Mouse (Mus musculus): Measurements from ENCODE around the gene Rpl3. TPM values are rescaled to one million over a fixed set of nuclear protein-coding genes. Genes with fewer than 3 reads are reported as not detected.

The Rpl3 gene
- total and polyA plus RNA-seq, 2 experiments: 304 to 399 TPM

GRCm38 (mm10) chr15:80112499-80112898 is 20.8 kb upstream of the Rpl3 start:
- Histone ChIP-seq H3K79me2 (ENCODE audit: control insufficient read depth, insufficient read depth, low read length) (no peaks in the 10 kb centered on the region), H3K4me3 (ENCODE audit: insufficient read depth, low read depth, low read length) (no peak overlapping the region), H3K9ac (ENCODE audit: low read depth, low read length) (no peak overlapping the region), H3K27ac (replicated peaks; ENCODE audit: insufficient read depth, low read depth, low read length) (no peak overlapping the region), H3K27me3 (ENCODE audit: control insufficient read depth, insufficient read depth, low read length) (no peaks in the 10 kb centered on the region), H3K36me3 (ENCODE audit: control insufficient read depth, insufficient read depth, low read length) (no peaks in the 10 kb centered on the region), H3K4me1 (ENCODE audit: control insufficient read depth, insufficient read depth, low read length) (no peaks in the 10 kb centered on the region)
- TF ChIP-seq POLR2A (IDR thresholded peaks at IDR 0.05; ENCODE audit: extremely low read depth, insufficient read depth, low read length): no peak
- no peak for DNase-seq (ENCODE audit: extremely low read depth, low read depth, low spot score)
- WGBS: 62% methylated on average over 2 of the region's 2 CpGs

- no peak for TF ChIP-seq CTCF (IDR thresholded peaks at IDR 0.05; ENCODE audit: low read depth, low read length)
- no peak for TF ChIP-seq POLR2A (IDR thresholded peaks at IDR 0.05; ENCODE audit: extremely low read depth, insufficient read depth, low read length)
- WGBS: 84% methylated on average over 12 of the region's 12 CpGs
These were observed 19.8 kb upstream of the Rpl3 start for GRCm38 (mm10) chr15:80111436-80111835.

GRCm38 (mm10) chr15:80107575-80107974 is 15.9 kb upstream of the Rpl3 start:
- Histone ChIP-seq H3K4me1 (ENCODE audit: control insufficient read depth, insufficient read depth, low read length) (no peaks in the 10 kb centered on the region), H3K36me3 (ENCODE audit: control insufficient read depth, insufficient read depth, low read length) (no peaks in the 10 kb centered on the region), H3K9ac (ENCODE audit: low read depth, low read length) (no peak overlapping the region), H3K27me3 (ENCODE audit: control insufficient read depth, insufficient read depth, low read length) (no peaks in the 10 kb centered on the region), H3K27ac (replicated peaks; ENCODE audit: insufficient read depth, low read depth, low read length) (no peak overlapping the region), H3K79me2 (ENCODE audit: control insufficient read depth, insufficient read depth, low read length) (no peaks in the 10 kb centered on the region), H3K4me3 (ENCODE audit: insufficient read depth, low read depth, low read length) (no peak overlapping the region)
- 91% methylated on average over 3 of the region's 3 CpGs for WGBS
- TF ChIP-seq CTCF (IDR thresholded peaks at IDR 0.05; ENCODE audit: low read depth, low read length) (no peak), POLR2A (IDR thresholded peaks at IDR 0.05; ENCODE audit: extremely low read depth, insufficient read depth, low read length) (no peak)
- DNase-seq (ENCODE audit: extremely low read depth, low read depth, low spot score): no peak

More at GRCm38 (mm10) chr15:80111436-80111835, 19.8 kb upstream of the Rpl3 start:
- Histone ChIP-seq H3K9ac (ENCODE audit: low read depth, low read length) (no peak overlapping the region), H3K27ac (replicated peaks; ENCODE audit: insufficient read depth, low read depth, low read length) (no peak overlapping the region), H3K36me3 (ENCODE audit: control insufficient read depth, insufficient read depth, low read length) (no peaks in the 10 kb centered on the region), H3K4me3 (ENCODE audit: insufficient read depth, low read depth, low read length) (no peak overlapping the region), H3K27me3 (ENCODE audit: control insufficient read depth, insufficient read depth, low read length) (no peaks in the 10 kb centered on the region), H3K79me2 (ENCODE audit: control insufficient read depth, insufficient read depth, low read length) (no peaks in the 10 kb centered on the region), H3K4me1 (ENCODE audit: control insufficient read depth, insufficient read depth, low read length) (no peaks in the 10 kb centered on the region)
- no peak for DNase-seq (ENCODE audit: extremely low read depth, low read depth, low spot score)

- WGBS: 91% methylated on average over 8 of the region's 8 CpGs
- Histone ChIP-seq H3K79me2 (ENCODE audit: control insufficient read depth, insufficient read depth, low read length) (no peaks in the 10 kb centered on the region), H3K27me3 (ENCODE audit: control insufficient read depth, insufficient read depth, low read length) (no peaks in the 10 kb centered on the region), H3K27ac (replicated peaks; ENCODE audit: insufficient read depth, low read depth, low read length) (no peak overlapping the region), H3K4me3 (ENCODE audit: insufficient read depth, low read depth, low read length) (no peak overlapping the region), H3K4me1 (ENCODE audit: control insufficient read depth, insufficient read depth, low read length) (no peaks in the 10 kb centered on the region), H3K9ac (ENCODE audit: low read depth, low read length) (no peak overlapping the region), H3K36me3 (ENCODE audit: control insufficient read depth, insufficient read depth, low read length) (no peaks in the 10 kb centered on the region)
- DNase-seq (ENCODE audit: extremely low read depth, low read depth, low spot score): no peak
- TF ChIP-seq CTCF (IDR thresholded peaks at IDR 0.05; ENCODE audit: low read depth, low read length) (no peak), POLR2A (IDR thresholded peaks at IDR 0.05; ENCODE audit: extremely low read depth, insufficient read depth, low read length) (no peak)
These were observed 15.5 kb upstream of the Rpl3 start for GRCm38 (mm10) chr15:80107143-80107542.

GRCm38 (mm10) chr15:80105490-80106410 is 14.1 kb upstream of the Rpl3 start:
- Histone ChIP-seq H3K4me1 (ENCODE audit: control insufficient read depth, insufficient read depth, low read length) (no peaks in the 10 kb centered on the region), H3K36me3 (ENCODE audit: control insufficient read depth, insufficient read depth, low read length) (no peaks in the 10 kb centered on the region), H3K4me3 (ENCODE audit: insufficient read depth, low read depth, low read length) (no peak overlapping the region), H3K9ac (ENCODE audit: low read depth, low read length) (no peak overlapping the region), H3K79me2 (ENCODE audit: control insufficient read depth, insufficient read depth, low read length) (no peaks in the 10 kb centered on the region), H3K27me3 (ENCODE audit: control insufficient read depth, insufficient read depth, low read length) (no peaks in the 10 kb centered on the region), H3K27ac (replicated peaks; ENCODE audit: insufficient read depth, low read depth, low read length) (no peak overlapping the region)
- WGBS: 75% methylated on average over 12 of the region's 12 CpGs
- no peak for TF ChIP-seq CTCF (IDR thresholded peaks at IDR 0.05; ENCODE audit: low read depth, low read length)
- TF ChIP-seq POLR2A (IDR thresholded peaks at IDR 0.05; ENCODE audit: extremely low read depth, insufficient read depth, low read length): no peak
- DNase-seq (ENCODE audit: extremely low read depth, low read depth, low spot score): no peak

GRCm38 (mm10) chr15:80102495-80102894 is 10.8 kb upstream of the Rpl3 start:
- no peak overlapping the region for H3K27ac ChIP-seq (replicated peaks; ENCODE audit: insufficient read depth, low read depth, low read length)
- WGBS: 80% methylated on average over 6 of the region's 6 CpGs
- no peaks in the 10 kb centered on the region for H3K36me3 ChIP-seq (ENCODE audit: control insufficient read depth, insufficient read depth, low read length)
- H3K79me2 ChIP-seq (ENCODE audit: control insufficient read depth, insufficient read depth, low read length): no peaks in the 10 kb centered on the region
- no peaks in the 10 kb centered on the region for H3K4me1 ChIP-seq (ENCODE audit: control insufficient read depth, insufficient read depth, low read length)
- no peak for TF ChIP-seq CTCF (IDR thresholded peaks at IDR 0.05; ENCODE audit: low read depth, low read length)
- no peak for TF ChIP-seq POLR2A (IDR thresholded peaks at IDR 0.05; ENCODE audit: extremely low read depth, insufficient read depth, low read length)
- no peak overlapping the region for H3K9ac ChIP-seq (ENCODE audit: low read depth, low read length)
- no peak for DNase-seq (ENCODE audit: extremely low read depth, low read depth, low spot score)
- H3K4me3 ChIP-seq (ENCODE audit: insufficient read depth, low read depth, low read length): no peak overlapping the region
- no peaks in the 10 kb centered on the region for H3K27me3 ChIP-seq (ENCODE audit: control insufficient read depth, insufficient read depth, low read length)

Measured in liver, adult 2 months (tissue).